Mouse (Mus musculus): Measurements from ENCODE around the gene Fam118a.
"Not testable (repeated sequence)": the region's sequence is repeated elsewhere in the genome, so short reads cannot be mapped to it uniquely, and the experiment has no call there.

Gene Fam118a

DNA sequence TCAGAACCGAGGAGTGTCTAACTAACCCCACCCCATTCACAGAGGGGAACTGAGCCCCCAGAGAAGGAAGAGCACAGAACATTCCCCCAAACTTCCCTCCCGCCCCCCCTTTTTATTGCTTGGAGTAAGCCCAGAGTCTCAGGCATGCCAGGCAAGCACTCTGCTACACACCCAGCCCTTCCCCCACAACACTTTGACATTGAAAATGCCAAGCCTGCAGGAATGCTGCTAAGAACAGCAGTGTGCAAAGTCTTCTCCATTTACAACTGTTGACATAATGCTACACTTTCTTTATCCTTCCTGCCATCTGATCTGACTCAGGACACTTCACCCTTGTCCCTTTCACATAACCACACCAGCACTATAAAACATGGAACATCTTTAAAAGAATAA, 16.1 kb upstream of the Fam118a start:
- DNase-seq (ENCODE audit: low read depth, low spot score) = no peak

DNA sequence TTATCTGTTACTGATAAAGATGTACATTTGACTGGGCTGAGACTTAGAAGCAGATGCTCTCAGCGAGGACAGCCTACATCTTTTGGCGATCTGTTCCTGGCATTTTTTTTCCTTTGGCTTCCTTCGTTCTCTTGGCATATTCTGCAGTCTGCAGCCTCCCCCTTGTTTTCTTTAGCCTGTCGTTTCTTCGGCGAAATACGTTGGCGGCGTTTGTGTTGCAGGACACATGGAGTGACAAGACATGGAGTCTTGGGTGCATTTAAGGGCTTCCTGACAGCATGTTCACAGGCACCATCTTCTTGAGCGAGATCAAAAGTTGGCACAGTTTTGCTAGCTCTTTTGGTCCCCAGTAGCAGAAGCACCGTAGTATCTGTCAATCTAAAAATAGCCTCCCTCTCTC, 13.0 kb upstream of the Fam118a start:
- DNase-seq (ENCODE audit: low read depth, low spot score) = no peak

DNA sequence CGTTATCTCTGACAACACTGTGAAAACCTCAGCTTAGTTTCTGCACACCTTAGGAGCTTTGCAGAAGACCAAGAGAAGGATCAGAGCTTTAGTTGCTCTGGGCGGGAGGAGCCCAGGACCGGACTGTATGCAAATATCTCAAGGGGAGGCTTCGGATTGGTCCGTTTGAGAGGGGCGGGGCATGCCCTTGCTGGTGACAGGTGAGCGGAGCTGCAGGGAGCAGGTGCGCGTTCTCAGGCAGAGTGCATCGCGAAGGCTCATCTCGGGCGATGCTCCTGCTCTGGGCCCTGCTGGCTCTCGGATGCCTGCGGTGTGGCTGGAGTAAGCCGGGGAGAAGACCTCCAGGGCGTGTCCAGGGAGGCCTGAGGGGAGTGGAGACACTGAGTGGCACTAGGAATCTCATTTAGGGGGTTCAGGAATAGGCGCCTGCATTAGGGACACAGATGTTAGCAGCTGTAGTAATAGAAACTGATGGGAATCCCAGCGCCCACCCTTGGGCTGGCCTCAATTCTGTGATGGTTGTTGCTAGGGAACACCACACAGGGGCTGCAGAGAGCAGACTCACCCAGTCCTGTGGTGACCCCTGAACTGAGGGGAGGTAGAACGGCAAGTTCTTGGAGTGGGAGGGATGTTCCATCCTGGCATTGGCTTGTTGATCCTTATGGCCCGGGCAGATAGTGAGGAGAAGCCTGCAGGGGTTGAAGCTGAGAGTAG, 11.6 kb upstream of the Fam118a start, which contains the start of gene Upk3a:
Gene Upk3a (plus strand): TSS at position 191 of the 714 bp plus-strand sequence.
- no peak for DNase-seq (ENCODE audit: low read depth, low spot score)

DNA sequence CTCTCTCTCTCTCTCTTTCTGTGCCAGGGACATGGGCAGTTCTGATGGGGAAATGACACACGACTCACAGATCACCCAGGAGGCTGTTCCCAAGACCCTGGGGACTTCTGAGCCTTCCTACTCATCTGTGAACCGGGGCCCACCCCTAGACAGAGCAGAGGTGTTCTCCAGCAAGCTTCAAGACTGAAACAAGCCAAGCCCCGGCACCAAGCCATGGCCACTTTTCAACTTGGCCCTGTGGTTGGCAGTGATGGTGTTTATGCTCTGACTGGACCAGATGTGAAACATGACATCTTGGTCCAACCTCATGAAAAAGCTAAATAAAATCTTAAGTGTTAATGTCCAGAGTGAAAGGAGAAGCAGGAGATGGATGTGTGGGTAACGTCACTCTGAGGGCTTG, 6.5 kb upstream of the Fam118a start:
- DNase-seq (ENCODE audit: low read depth, low spot score) = no peak

DNA sequence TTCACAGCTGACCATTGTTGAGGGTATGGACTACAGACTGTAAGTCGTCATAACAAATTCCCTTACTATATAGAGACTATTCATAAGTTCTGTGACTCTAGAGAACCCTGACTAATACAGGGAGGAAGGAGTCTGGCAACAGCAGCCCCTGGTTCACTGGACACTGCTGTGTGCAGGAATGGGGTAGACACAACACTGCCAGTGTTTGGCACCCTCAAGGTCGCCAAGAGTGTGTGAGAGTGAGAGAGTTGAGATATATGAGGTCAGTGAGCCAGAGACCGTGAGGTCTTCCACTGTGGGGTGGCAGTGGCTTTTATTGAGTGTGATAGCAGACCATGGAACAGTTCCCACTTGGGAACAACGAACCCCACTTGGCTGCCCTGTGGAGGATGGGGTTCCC, 2.6 kb upstream of the Fam118a start:
- no peak for DNase-seq (ENCODE audit: low read depth, low spot score)

DNA sequence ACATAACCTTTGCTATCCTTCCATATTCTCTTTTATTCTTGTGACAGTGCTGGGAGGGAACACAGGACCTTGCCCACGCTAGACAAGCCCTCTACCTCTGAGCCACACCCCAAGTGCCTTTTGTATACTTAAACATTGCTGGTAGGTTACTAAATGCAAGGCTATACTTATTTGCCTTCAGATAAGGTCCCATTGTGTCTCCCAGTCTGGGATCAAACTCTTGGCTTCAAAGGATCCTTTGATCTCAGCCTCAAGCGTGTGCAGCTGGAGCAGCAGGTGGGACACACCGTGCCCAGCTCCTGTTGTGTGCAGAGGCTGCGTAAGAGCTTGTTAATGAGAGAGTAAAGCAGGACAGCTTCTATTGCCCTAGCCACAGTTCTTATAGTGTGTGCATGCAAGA, 1.0 kb upstream of the Fam118a start:
- no peak for DNase-seq (ENCODE audit: low read depth, low spot score)

DNA sequence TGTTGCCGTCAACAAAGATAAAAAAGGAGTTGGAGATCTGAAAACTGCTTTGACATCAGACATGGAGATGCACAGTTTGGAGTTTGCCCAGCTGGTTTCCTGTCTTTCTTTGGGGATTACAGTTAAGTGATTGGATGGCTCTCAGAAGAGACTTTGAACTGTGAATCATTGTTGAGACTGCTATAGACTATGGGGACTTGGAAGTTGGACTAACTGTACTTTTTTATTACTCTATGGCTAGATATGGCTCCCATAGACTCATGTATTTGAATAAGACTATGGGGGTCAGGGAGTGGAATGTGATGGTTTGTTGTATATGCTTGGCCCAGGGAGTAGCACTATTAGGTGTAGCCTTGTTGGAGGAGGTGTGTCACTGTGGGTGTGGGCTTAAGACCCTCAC, 1.9 kb downstream of the Fam118a start:
- DNase-seq (ENCODE audit: low read depth, low spot score) = not testable (repeated sequence)

DNA sequence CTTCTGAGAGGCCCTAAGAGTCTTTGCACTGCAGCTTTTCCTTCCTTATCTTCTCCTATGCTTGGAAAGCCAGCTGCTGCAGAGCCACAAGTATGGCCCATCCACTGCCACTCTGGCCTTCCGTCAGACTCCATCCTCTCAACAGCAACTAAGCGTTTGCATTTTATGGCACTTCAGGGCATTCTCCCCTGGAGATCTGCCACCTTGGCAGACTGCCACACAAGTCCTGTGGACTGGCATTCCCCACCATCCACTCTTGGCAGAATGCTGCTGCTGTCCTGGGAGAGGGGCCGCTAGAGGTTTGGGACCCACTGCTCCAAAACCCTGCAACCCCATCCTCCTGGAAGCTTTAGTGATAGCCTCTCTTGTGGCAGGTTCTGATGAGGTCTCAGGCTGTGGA, 3.1 kb downstream of the Fam118a start:
- no peak for DNase-seq (ENCODE audit: low read depth, low spot score)

DNA sequence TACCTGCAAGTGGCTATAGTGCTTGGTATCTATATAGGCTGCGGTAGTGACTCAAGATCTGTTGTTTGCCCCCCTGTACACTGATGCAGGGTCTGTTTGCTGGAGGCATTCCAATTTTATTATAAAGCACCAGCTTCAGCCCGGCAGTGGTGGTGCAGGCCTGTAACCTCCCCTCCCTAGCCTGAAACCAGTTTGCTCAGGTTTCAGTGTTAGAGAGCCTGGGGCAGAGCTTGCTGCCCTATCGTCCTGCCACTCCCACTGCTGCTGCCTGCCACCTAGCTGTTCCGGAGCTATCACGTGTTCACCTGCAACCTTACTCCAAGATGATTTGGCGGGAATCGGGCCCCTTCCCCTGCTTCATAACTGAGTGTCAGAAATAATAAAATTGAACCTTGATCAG, 5.2 kb downstream of the Fam118a start:
- not testable (repeated sequence) for DNase-seq (ENCODE audit: low read depth, low spot score)

DNA sequence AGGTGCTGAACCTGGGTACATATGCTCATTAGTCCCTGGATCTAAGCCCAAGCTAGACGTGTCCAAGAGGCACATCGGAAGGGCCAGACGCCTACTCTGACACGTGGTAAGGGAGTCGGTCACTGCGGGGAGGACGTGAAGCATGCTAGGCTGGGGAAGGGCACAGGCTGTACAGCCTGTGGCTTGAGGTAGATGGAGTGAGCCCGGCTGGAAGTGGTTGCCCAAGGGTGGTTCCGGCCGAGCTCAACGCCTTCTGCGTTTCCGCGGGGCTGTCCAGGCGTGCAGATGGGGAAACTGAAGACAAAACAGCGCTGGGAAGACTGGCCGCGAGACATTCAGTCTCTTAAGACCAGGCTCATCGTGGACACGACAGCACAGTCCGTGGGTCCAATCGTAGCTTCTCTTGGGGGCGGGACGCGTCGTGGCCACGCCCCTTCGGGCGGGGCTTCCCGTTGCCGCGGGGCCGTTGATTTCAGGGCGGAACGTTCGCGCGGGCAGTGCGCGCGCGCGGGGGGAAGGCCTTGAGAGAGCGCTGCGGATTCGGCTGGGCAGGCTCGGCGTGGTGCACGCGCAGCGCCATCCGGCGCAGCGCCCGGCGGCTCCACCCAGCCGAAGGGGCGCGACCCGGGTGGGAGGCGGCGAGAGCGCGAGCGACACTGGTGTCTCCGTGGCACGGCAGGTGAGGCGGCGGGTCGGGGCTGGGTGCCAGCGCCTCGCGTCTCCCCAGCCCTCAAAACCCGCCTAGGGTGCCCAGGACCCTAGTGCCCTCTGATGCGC, 8.0 kb downstream of the Fam118a start:
- DNase-seq (ENCODE audit: low read depth, low spot score) = peak; percentile 99

DNA sequence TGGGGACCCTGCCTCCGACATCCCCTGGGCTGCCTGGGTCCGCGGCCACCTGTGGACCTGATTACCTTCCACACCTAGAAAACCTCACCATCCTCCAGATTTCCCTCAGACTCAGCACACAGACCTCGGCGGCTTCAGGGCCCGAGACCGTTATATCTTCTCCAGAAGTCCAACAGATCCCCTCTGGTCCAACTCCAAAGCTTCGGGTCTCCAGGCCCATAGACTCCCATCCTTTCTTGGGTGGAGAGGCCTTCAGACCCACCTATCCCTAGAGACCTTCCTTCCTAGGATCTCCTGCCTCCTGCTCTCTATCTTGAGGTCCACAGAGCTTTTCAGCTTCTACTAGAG, 8.6 kb downstream of the Fam118a start:
- DNase-seq (ENCODE audit: low read depth, low spot score) = no peak

DNA sequence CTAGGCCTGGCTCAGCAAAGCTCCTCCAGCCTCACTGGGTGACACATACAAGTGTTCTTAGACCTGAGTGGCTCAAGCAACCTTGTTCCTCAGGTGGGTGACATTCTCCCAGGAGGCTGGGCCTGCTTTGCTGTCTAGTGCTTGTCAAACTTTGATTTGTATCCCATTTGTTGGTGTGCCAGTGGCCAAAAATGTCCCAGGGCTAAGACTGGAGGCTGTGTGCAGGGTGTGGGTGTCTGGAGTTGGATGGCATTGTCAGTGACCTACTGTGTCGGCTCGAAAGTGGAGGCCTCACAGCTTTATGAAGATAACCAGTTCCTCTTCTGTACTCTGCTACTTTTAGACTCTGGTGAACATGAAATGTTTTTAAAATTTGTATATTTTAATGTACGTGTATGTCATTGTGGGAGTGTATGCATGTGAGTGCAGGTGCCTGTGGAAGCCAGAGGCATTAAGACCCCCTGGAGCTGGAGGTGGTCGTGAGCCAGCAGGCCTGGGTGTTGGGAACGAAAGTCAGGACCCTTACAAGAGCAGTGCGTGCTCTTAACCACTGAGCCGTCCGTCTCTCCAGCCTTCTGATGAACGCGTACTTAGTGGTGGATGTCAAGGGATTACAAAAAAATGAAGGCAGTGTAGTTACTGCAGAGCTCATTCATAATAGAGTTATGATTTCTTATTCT, 12.9 kb downstream of the Fam118a start:
- no peak for DNase-seq (ENCODE audit: low read depth, low spot score)

DNA sequence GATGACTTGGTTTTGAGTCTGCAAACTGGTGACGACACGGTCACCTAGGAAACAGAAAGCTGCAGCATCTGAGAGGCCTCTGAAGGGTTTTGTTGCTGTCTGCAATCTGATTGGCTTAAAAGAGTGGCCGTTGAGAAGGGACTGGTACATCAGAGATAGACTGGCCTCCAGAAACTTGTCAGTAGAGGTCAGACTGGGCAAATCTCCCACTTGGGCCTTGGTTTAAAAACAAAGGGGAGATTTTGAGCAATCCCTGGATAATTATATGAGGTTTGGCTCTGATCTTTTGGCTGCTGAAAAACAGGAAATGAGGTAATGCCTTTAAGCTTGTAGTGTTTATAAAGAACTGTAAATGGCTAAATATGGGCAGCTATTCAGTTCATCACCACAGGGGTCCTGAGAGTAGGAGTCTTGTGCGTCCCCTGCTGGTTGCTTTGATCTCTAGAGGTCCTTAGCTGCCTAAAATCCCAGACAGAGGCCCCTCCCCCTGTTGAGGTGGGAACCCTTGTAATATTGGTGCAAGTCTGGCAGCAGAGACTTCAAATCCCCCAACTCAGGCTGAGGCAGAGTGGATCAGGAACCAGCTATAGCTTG, 13.7 kb downstream of the Fam118a start:
- peak; percentile 94 for DNase-seq (ENCODE audit: low read depth, low spot score)

DNA sequence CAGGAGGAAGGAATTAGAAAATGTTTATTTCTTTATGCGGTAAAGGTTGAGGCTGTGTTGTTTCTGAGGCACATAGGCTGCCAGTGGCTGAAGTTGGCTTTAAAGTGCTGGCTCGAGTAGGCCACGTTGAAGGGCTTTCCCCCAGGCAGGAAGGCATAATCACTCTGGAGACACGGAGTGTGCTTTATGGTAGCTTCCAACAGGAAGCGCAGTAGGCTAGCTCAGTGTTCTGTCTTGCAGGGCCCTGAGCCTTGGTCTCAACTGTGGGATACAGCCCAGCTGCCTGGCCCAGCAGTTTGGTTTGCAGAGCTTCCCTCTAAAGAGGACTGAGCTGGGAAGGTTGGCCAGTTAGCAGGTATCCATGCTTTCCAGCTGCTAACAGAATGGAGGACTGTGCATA, 14.4 kb downstream of the Fam118a start:
- DNase-seq (ENCODE audit: low read depth, low spot score) = peak; percentile 40

DNA sequence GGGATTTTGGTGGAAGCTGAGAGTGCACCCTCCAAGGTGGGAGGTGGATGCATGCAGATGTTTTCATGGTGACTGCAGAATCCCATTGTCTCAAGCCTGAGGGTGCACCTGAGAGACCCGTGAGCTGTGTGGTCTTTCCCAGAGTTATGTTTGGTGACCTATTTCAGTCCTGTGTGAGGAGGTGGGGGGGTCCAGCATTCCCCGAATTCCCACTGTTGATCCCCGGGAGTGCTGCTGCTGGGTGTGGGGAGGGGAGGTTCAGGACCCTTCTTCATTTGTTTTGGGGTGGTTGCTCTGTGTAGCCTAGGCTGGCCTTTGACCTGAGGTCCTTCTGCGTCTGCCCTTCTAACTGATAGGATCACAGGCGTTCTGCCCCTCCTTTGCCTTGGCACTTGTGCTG, 15.0 kb downstream of the Fam118a start:
- no peak for DNase-seq (ENCODE audit: low read depth, low spot score)

DNA sequence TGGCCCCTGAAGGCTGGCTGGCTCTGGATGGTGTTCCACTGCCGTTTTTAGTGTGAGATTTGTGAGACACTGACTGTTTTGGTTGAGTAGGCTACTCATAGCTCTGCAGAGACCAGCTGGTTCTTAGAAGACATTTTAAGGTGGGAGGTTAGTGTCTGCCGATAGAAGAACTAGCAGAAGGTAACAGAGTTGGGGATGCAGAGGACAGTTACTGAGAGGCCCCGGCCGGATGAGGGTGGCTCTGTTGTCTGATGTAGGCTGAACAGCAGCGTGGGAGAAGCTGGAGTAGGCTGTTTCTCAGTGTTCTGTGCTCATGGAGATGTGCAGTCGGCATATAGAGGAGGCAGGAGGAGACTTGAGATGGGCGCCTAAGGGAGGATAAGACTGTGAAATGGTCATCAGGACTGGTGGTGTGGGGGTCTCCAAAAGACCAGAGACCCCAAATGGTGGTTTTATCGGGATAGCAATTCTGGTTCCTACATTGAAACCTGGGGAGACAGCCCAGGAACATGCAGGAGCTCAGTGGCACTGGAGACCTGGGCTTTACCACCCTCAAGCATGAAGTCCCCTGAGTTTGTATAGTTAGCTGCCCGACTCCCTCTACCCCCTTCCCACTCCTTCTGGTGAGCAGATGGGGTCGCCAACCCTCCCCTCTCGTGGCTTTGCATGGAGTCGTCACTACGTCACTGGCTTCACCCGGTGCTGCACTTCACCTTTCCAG, 17.6 kb downstream of the Fam118a start:
- no peak for DNase-seq (ENCODE audit: low read depth, low spot score)

DNA sequence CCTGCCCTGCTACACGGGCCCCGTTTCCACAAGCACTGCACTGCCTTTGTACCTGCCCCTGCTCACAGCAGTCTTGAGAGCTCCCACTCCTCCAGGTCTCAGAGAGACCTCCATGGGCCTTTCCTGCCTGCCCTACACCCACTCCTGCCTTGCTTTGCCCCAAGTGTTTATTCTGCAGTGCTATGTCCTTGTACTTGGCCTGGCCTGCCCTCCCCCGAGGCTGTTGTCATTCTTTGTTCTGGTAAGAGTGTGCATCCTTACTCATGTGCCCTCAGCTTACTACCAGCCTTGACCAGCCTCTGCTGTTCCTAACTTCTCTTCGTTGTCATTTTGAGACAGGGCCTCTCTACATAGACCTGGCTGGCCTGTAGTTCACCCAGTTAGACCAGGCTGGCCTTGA, 19.1 kb downstream of the Fam118a start:
- DNase-seq (ENCODE audit: low read depth, low spot score) = no peak

DNA sequence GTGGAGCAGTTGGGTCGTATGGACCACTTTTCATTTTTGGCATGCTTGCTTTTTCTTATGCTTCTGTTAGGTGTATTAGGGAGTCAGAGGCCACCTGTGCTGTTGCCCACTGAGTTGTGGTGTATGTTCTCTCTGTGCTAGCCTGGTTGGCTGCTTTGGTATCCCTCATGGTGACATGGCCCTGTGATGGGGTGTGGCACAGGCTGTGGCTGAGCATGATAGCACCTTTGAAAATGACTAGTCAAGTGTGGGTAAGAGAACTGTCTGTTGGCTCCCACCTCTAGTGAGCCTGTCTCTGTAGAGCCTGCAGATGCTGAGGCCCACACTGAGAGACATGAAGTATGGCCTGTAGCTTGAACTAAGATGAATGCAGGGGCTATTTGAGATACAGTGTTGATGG, 21.0 kb downstream of the Fam118a start:
- DNase-seq (ENCODE audit: low read depth, low spot score) = no peak

DNA sequence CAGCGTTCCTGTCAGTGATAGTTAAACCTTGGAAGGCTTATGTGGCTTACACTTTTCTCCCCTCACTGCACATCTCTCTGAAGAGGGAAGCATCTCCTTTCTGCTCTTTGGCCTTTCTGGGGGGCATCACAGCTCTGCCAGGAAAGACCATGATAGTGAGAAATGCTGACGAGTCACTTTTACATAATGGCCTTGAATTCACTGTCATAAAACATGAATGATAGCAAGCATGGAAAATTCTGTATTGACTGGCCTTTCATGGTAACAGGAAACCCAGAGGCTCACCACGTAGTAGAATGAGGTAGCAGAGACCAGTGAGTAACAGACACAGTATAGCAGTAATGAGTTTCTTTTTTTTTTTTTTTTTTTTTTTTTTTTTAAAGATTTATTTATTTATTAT, 25.4 kb downstream of the Fam118a start:
- no peak for DNase-seq (ENCODE audit: low read depth, low spot score)

DNA sequence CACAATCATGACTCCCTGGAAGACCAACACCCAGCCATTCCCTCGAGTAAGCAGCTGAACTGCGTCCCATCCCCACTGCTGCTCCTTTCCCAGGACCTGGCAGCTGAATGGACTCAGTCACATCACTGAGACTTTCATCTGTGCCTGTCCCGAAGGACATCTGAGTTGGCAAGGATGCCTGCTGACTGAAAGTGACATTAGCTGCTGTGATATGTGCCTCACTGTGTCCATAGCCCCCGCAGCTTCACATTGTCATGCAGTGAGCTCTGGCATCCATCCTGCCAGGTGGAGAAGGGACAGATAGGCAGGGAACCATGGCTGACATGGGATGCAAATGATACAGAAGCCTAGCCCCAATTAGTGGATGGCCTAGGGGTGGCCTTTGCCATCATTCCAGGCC, 26.4 kb downstream of the Fam118a start:
- DNase-seq (ENCODE audit: low read depth, low spot score) = no peak

DNA sequence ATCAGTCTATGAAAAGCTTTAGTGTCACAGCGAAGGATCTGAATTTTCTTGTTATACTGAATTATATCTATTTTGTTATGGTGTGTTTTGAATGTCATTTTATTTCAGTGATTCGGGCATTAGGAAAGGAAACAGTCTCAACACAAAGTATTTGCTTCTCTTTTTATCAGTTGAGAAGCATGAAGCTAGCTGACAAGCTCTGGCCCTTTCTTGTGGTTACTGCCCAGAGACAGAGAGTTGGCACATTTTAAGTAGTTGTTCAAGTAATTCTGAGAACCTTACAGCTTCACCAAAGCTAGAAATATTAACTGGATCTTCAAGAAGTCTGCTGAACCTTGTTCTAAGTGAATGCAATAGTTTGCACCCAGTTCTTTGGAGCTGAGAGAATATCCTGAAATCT, 34.7 kb downstream of the Fam118a start:
- DNase-seq (ENCODE audit: low read depth, low spot score) = no peak

DNA sequence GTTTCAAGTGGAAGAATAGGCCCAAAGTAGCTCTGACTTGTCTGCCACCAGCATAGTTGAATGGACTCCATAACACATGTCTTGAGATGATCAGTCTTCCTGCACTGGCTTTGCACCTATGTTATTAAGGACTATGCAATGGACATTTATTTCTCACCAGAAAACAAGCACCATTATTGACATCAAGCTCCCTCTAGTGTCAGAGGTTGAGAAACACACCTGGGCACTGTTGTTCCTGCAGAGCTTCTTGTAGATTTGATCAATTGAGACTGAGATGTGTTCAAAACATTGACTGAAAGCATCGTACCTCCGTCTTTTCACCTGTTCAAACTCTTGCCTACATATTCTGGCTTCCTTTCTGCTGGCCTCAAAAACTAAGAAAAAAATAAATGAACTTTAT, 41.8 kb downstream of the Fam118a start:
- peak; percentile 62 for DNase-seq (ENCODE audit: low read depth, low spot score)

Measured in CD4-positive helper T cell, adult 2 months (primary cell).